Mouse (Mus musculus) thymus, postnatal 25 days (tissue): ENCODE measurements around the gene Slc2a1.

Source experiments
- DNase-seq: peaks from one replicate; pipeline ENCODE4 v3.0.0; 2022

The Slc2a1 gene

GRCm38 (mm10) chr4:119108495-119109408 lies at the start of gene Slc2a1:
Slc2a1 (plus strand) TSS chr4:119108711.
- DNase-seq = peak; percentile 90

- DNase-seq = no peak
Observed at GRCm38 (mm10) chr4:119066791-119067190, 41.7 kb upstream of the Slc2a1 start.

GRCm38 (mm10) chr4:119067204-119067603 lies 41.3 kb upstream of the Slc2a1 start:
- no peak for DNase-seq

GRCm38 (mm10) chr4:119068918-119069317 lies 39.6 kb upstream of the Slc2a1 start:
- no peak for DNase-seq

GRCm38 (mm10) chr4:119070181-119070580 lies 38.3 kb upstream of the Slc2a1 start:
- DNase-seq = no peak

GRCm38 (mm10) chr4:119070959-119071647 lies 37.4 kb upstream of the Slc2a1 start:
- DNase-seq = no peak

GRCm38 (mm10) chr4:119071648-119072362 lies 36.7 kb upstream of the Slc2a1 start:
- DNase-seq = no peak

GRCm38 (mm10) chr4:119072363-119072940 lies 36.1 kb upstream of the Slc2a1 start:
- no peak for DNase-seq

- no peak for DNase-seq
Observed at GRCm38 (mm10) chr4:119072941-119073451, 35.5 kb upstream of the Slc2a1 start.

- DNase-seq = no peak
Observed at GRCm38 (mm10) chr4:119073626-119074025, 34.9 kb upstream of the Slc2a1 start.

- no peak for DNase-seq
Observed at GRCm38 (mm10) chr4:119074596-119074995, 33.9 kb upstream of the Slc2a1 start.

GRCm38 (mm10) chr4:119075273-119075672 lies 33.2 kb upstream of the Slc2a1 start:
- no peak for DNase-seq

GRCm38 (mm10) chr4:119076336-119076735 lies 32.2 kb upstream of the Slc2a1 start:
- no peak for DNase-seq

- DNase-seq = no peak
Observed at GRCm38 (mm10) chr4:119077084-119077682, 31.3 kb upstream of the Slc2a1 start.

- DNase-seq = no peak
Observed at GRCm38 (mm10) chr4:119079928-119080327, 28.6 kb upstream of the Slc2a1 start.

GRCm38 (mm10) chr4:119082740-119083231 lies 25.7 kb upstream of the Slc2a1 start:
- no peak for DNase-seq

GRCm38 (mm10) chr4:119088424-119088823 lies 20.1 kb upstream of the Slc2a1 start:
- DNase-seq = no peak

- DNase-seq = no peak
Observed at GRCm38 (mm10) chr4:119093890-119094289, 14.6 kb upstream of the Slc2a1 start.

- DNase-seq = no peak
Observed at GRCm38 (mm10) chr4:119094987-119095386, 13.5 kb upstream of the Slc2a1 start.

GRCm38 (mm10) chr4:119096401-119096800 lies 12.1 kb upstream of the Slc2a1 start:
- no peak for DNase-seq

- no peak for DNase-seq
Observed at GRCm38 (mm10) chr4:119097421-119097820, 11.1 kb upstream of the Slc2a1 start.
